Mouse (Mus musculus): ENCODE measurements at regions not wholly inside any gene's neighbourhood (a gene's known extent, or its start where the extent isn't known, plus 50 kb on each side); places are given as distances from the start of the nearest gene placed in this dataset.

GRCm38 (mm10) chr14:61724942-61725341 lies 117.7 kb downstream of the Kcnrg start:
- Histone ChIP-seq H3K27ac (no peak overlapping the region), H3K27me3 (no peaks in the 10 kb centered on the region), H3K4me3 (no peak overlapping the region), H3K4me2 (no peak overlapping the region), H3K4me1 (replicated peaks) (no peaks in the 10 kb centered on the region), H3K9ac (no peak overlapping the region), H3K36me3 (no peaks in the 10 kb centered on the region), H3K9me3 (replicated peaks) (no peaks in the 10 kb centered on the region)
- ATAC-seq (replicated peaks; ENCODE audit: insufficient number of reproducible peaks, insufficient read depth, low FRiP score, low read depth), result no peak
- 79% methylated on average over 3 of the region's 3 CpGs for WGBS

GRCm38 (mm10) chr14:61728562-61728961 lies 121.3 kb downstream of the Kcnrg start:
- H3K27ac ChIP-seq, result no peak overlapping the region
- H3K4me2 ChIP-seq, result no peak overlapping the region
- H3K27me3 ChIP-seq, result no peaks in the 10 kb centered on the region

GRCm38 (mm10) chr14:61735541-61735940 lies 128.3 kb downstream of the Kcnrg start:
- 75% methylated on average over 6 of the region's 6 CpGs for WGBS
- H3K27ac ChIP-seq, result peak overlapping the region; percentile 18; the same call in 1 of the 2 replicates
- no peak for ATAC-seq (replicated peaks; ENCODE audit: insufficient number of reproducible peaks, insufficient read depth, low FRiP score, low read depth)

More at GRCm38 (mm10) chr14:61728562-61728961, 121.3 kb downstream of the Kcnrg start:
- no peak for ATAC-seq (replicated peaks; ENCODE audit: insufficient number of reproducible peaks, insufficient read depth, low FRiP score, low read depth)
- no peaks in the 10 kb centered on the region for H3K36me3 ChIP-seq
- H3K4me1 ChIP-seq (replicated peaks), result no peaks in the 10 kb centered on the region
- H3K9ac ChIP-seq, result no peak overlapping the region
- 45% methylated on average over 5 of the region's 5 CpGs for WGBS
- no peak overlapping the region for H3K4me3 ChIP-seq
- no peaks in the 10 kb centered on the region for H3K9me3 ChIP-seq (replicated peaks)

GRCm38 (mm10) chr14:61736384-61737322 lies 129.4 kb downstream of the Kcnrg start:
- no peak overlapping the region for H3K4me3 ChIP-seq
- H3K27ac ChIP-seq, result peak overlapping the region; percentile 63
- no peak for ATAC-seq (replicated peaks; ENCODE audit: insufficient number of reproducible peaks, insufficient read depth, low FRiP score, low read depth)

More at GRCm38 (mm10) chr14:61735541-61735940, 128.3 kb downstream of the Kcnrg start:
- H3K27me3 ChIP-seq, result no peaks in the 10 kb centered on the region
- no peaks in the 10 kb centered on the region for H3K36me3 ChIP-seq
- no peak overlapping the region for H3K9ac ChIP-seq
- no peak overlapping the region for H3K4me2 ChIP-seq
- no peak overlapping the region for H3K4me3 ChIP-seq
- no peaks in the 10 kb centered on the region for H3K9me3 ChIP-seq (replicated peaks)
- no peaks in the 10 kb centered on the region for H3K4me1 ChIP-seq (replicated peaks)

GRCm38 (mm10) chr14:61737504-61738040 lies 130.3 kb downstream of the Kcnrg start:
- no peaks in the 10 kb centered on the region for H3K36me3 ChIP-seq
- H3K4me3 ChIP-seq, result no peak overlapping the region
- ATAC-seq (replicated peaks; ENCODE audit: insufficient number of reproducible peaks, insufficient read depth, low FRiP score, low read depth), result 0 out of 2 replicates have a peak, but pooled peaks have one; percentile 50
- no peaks in the 10 kb centered on the region for H3K9me3 ChIP-seq (replicated peaks)
- no peaks in the 10 kb centered on the region for H3K27me3 ChIP-seq
- H3K4me2 ChIP-seq, result peak overlapping the region; percentile 18; the same call in 1 of the 2 replicates
- WGBS, result 79% methylated on average over 6 of the region's 6 CpGs
- no peaks in the 10 kb centered on the region for H3K4me1 ChIP-seq (replicated peaks)
- H3K9ac ChIP-seq, result no peak overlapping the region
- peak overlapping the region; percentile 63 for H3K27ac ChIP-seq

More at GRCm38 (mm10) chr14:61736384-61737322, 129.4 kb downstream of the Kcnrg start:
- H3K9me3 ChIP-seq (replicated peaks), result no peaks in the 10 kb centered on the region
- WGBS, result 48% methylated on average over 16 of the region's 16 CpGs
- H3K4me2 ChIP-seq, result peak overlapping the region; percentile 18; the same call in 1 of the 2 replicates
- H3K36me3 ChIP-seq, result no peaks in the 10 kb centered on the region
- no peaks in the 10 kb centered on the region for H3K27me3 ChIP-seq
- no peaks in the 10 kb centered on the region for H3K4me1 ChIP-seq (replicated peaks)
- H3K9ac ChIP-seq, result no peak overlapping the region

- ATAC-seq (replicated peaks; ENCODE audit: insufficient number of reproducible peaks, insufficient read depth, low FRiP score, low read depth), result no peak
- H3K4me2 ChIP-seq, result no peak overlapping the region
- H3K27ac ChIP-seq, result no peak overlapping the region
- no peak overlapping the region for H3K4me3 ChIP-seq
- no peak overlapping the region for H3K9ac ChIP-seq
- H3K36me3 ChIP-seq, result no peaks in the 10 kb centered on the region
- H3K27me3 ChIP-seq, result no peaks in the 10 kb centered on the region
- 0 out of 2 replicates have a peak, but pooled peaks cover 6% of the 10 kb centered on the region for H3K4me1 ChIP-seq (replicated peaks)
- 90% methylated on average over 1 of the region's 1 CpGs for WGBS
- H3K9me3 ChIP-seq (replicated peaks), result no peaks in the 10 kb centered on the region
Observed at GRCm38 (mm10) chr14:61739453-61739852, 132.2 kb downstream of the Kcnrg start.

- no peak overlapping the region for H3K4me2 ChIP-seq
- WGBS, result 12% methylated on average over 4 of the region's 4 CpGs
- H3K9me3 ChIP-seq (replicated peaks), result no peaks in the 10 kb centered on the region
Observed at GRCm38 (mm10) chr14:61743855-61744408, 136.7 kb downstream of the Kcnrg start.

GRCm38 (mm10) chr14:61753421-61753820 lies 146.2 kb downstream of the Kcnrg start:
- Histone ChIP-seq H3K4me3 (no peak overlapping the region), H3K9me3 (replicated peaks) (no peaks in the 10 kb centered on the region), H3K4me1 (replicated peaks) (peaks cover 11% of the 10 kb centered on the region), H3K4me2 (no peak overlapping the region), H3K36me3 (no peaks in the 10 kb centered on the region), H3K27me3 (no peaks in the 10 kb centered on the region), H3K27ac (no peak overlapping the region), H3K9ac (no peak overlapping the region)
- 71% methylated on average over 3 of the region's 3 CpGs for WGBS
- ATAC-seq (replicated peaks; ENCODE audit: insufficient number of reproducible peaks, insufficient read depth, low FRiP score, low read depth), result no peak

More at GRCm38 (mm10) chr14:61743855-61744408, 136.7 kb downstream of the Kcnrg start:
- Histone ChIP-seq H3K27me3 (no peaks in the 10 kb centered on the region), H3K4me3 (no peak overlapping the region), H3K36me3 (no peaks in the 10 kb centered on the region), H3K4me1 (replicated peaks) (0 out of 2 replicates have a peak, but pooled peaks cover 6% of the 10 kb centered on the region), H3K9ac (no peak overlapping the region), H3K27ac (no peak overlapping the region)
- 0 out of 2 replicates have a peak, but pooled peaks have one; percentile 14 for ATAC-seq (replicated peaks; ENCODE audit: insufficient number of reproducible peaks, insufficient read depth, low FRiP score, low read depth)

GRCm38 (mm10) chr14:61756651-61757050 lies 149.4 kb downstream of the Kcnrg start:
- Histone ChIP-seq H3K4me2 (peak overlapping the region; percentile 69), H3K4me1 (replicated peaks) (peaks cover 11% of the 10 kb centered on the region), H3K9ac (peak overlapping the region; percentile 21; the same call in 1 of the 2 replicates), H3K27ac (no peak overlapping the region), H3K4me3 (peak overlapping the region; percentile 33; the same call in 1 of the 2 replicates), H3K9me3 (replicated peaks) (no peaks in the 10 kb centered on the region), H3K36me3 (no peaks in the 10 kb centered on the region), H3K27me3 (no peaks in the 10 kb centered on the region)
- 18% methylated on average over 1 of the region's 1 CpGs for WGBS
- ATAC-seq (replicated peaks; ENCODE audit: insufficient number of reproducible peaks, insufficient read depth, low FRiP score, low read depth), result no peak

GRCm38 (mm10) chr14:61757086-61757822 lies 150.0 kb downstream of the Kcnrg start:
- Histone ChIP-seq H3K4me2 (peak overlapping the region; percentile 69), H3K9ac (peak overlapping the region; percentile 21; the same call in 1 of the 2 replicates), H3K4me3 (peak overlapping the region; percentile 36), H3K27ac (peak overlapping the region; percentile 48), H3K4me1 (replicated peaks) (peaks cover 11% of the 10 kb centered on the region), H3K9me3 (replicated peaks) (no peaks in the 10 kb centered on the region), H3K36me3 (no peaks in the 10 kb centered on the region), H3K27me3 (no peaks in the 10 kb centered on the region)
- WGBS, result 4% methylated on average over 14 of the region's 15 CpGs
- peak; percentile 94 for ATAC-seq (replicated peaks; ENCODE audit: insufficient number of reproducible peaks, insufficient read depth, low FRiP score, low read depth)

Data from heart, embryonic 15.5 days (tissue).